Mouse (Mus musculus) limb, embryonic 12.5 days (tissue): ENCODE results near the gene Ern1. TPM values are rescaled to one million over a fixed set of nuclear protein-coding genes. Genes with fewer than 3 reads are reported as not detected.
A peak's percentile ranks its signal among the peaks of the same experiment; 100 is the strongest.
"Not testable (repeated sequence)": the region's sequence is repeated elsewhere in the genome, so short reads cannot be mapped to it uniquely, and the experiment has no call there.

Experiments
- ATAC-seq: fragments of 200-750 bp; cut with Nextera tagmentation; 2 replicates; pipeline ENCODE4 v1.8.0; 2017; ENCODE audit warnings: low read depth, moderate TSS enrichment; ENCODE audit not compliant: insufficient number of reproducible peaks, insufficient read depth, low FRiP score, low TSS enrichment
- H3K27ac ChIP-seq: fragments of 300-500 bp; sonication (generic); 2 replicates; pipeline ENCODE4 v1.5.1; 2016; ENCODE audit warnings: mild to moderate bottlenecking, moderate library complexity
- H3K27me3 ChIP-seq: fragments of 300-500 bp; sonication (generic); 2 replicates; pipeline ENCODE4 v1.6.1; 2016; ENCODE audit warnings: mild to moderate bottlenecking, moderate library complexity
- H3K36me3 ChIP-seq: fragments of 300-500 bp; sonication (generic); 2 replicates; pipeline ENCODE4 v1.6.1; 2016; ENCODE audit warnings: mild to moderate bottlenecking, moderate library complexity
- H3K4me1 ChIP-seq: fragments of 300-500 bp; sonication (generic); replicated peaks from 2 replicates; pipeline ENCODE4 v1.6.1; 2016
- H3K4me2 ChIP-seq: fragments of 300-500 bp; sonication (generic); 2 replicates; pipeline ENCODE4 v1.6.1; 2016; ENCODE audit warnings: mild to moderate bottlenecking, moderate library complexity
- H3K4me3 ChIP-seq: fragments of 300-500 bp; sonication (generic); replicated peaks from 2 replicates; pipeline ENCODE4 v1.5.1; 2016; ENCODE audit warnings: mild to moderate bottlenecking
- H3K9ac ChIP-seq: fragments of 300-500 bp; sonication (generic); replicated peaks from 2 replicates; pipeline ENCODE4 v1.6.1; 2016; ENCODE audit warnings: mild to moderate bottlenecking, moderate library complexity
- H3K9me3 ChIP-seq: fragments of 300-500 bp; sonication (generic); 2 replicates; pipeline ENCODE4 v1.6.1; 2016; ENCODE audit warnings: mild to moderate bottlenecking, moderate library complexity
- WGBS: fragments of 180-500 bp; shearing (Covaris S2); methylation state at CpG from one replicate; pipeline ENCODE4 v1.1.7; 2016; 5-methylcytosine and 5-hydroxymethylcytosine counted together
- polyA plus RNA-seq: library from polyadenylated mRNA; unstranded; fragments of >200 nt; fragmentation: Nextera tagmentation; extraction: Ambion mirVana; gene quantifications from 2 replicates; pipeline ENCODE4 v1.2.1, GENCODE M21; 2016

Ern1 gene
- polyA plus RNA-seq, 1 experiment from 2014 or later = 7.9 TPM

GRCm38 (mm10) chr11:106502631-106503424 is 15.2 kb upstream of the Ern1 start:
- ATAC-seq = no peak
- no peaks in the 10 kb centered on the region for H3K27me3 ChIP-seq
- H3K9me3 ChIP-seq = no peaks in the 10 kb centered on the region
- no peak overlapping the region for H3K4me3 ChIP-seq
- no peak overlapping the region for H3K9ac ChIP-seq
- H3K36me3 ChIP-seq = 0 out of 2 replicates have a peak, but pooled peaks cover 3% of the 10 kb centered on the region
- H3K4me1 ChIP-seq = 0 out of 2 replicates have a peak, but pooled peaks cover 6% of the 10 kb centered on the region
- H3K4me2 ChIP-seq = no peak overlapping the region
- H3K27ac ChIP-seq = peak overlapping the region; percentile 64
- 60% methylated on average over 13 of the region's 13 CpGs for WGBS

- 0 out of 2 replicates have a peak, but pooled peaks cover 6% of the 10 kb centered on the region for H3K4me1 ChIP-seq
- no peaks in the 10 kb centered on the region for H3K9me3 ChIP-seq
- peak overlapping the region; percentile 74 for H3K4me2 ChIP-seq
- peak overlapping the region; percentile 92 for H3K4me3 ChIP-seq
- ATAC-seq = no peak
- H3K27ac ChIP-seq = peak overlapping the region; percentile 99
- no peaks in the 10 kb centered on the region for H3K36me3 ChIP-seq
- H3K27me3 ChIP-seq = no peaks in the 10 kb centered on the region
- no peak overlapping the region for H3K9ac ChIP-seq
Observed at GRCm38 (mm10) chr11:106502159-106502505, 14.5 kb upstream of the Ern1 start.

- Histone ChIP-seq H3K27me3 (no peaks in the 10 kb centered on the region), H3K4me2 (peak overlapping the region; percentile 74), H3K36me3 (no peaks in the 10 kb centered on the region), H3K9ac (peak overlapping the region; percentile 100), H3K9me3 (no peaks in the 10 kb centered on the region), H3K27ac (peak overlapping the region; percentile 99), H3K4me3 (peak overlapping the region; percentile 92), H3K4me1 (0 out of 2 replicates have a peak, but pooled peaks cover 6% of the 10 kb centered on the region)
- peak; percentile 45 for ATAC-seq
- WGBS = 2% methylated on average over 22 of the region's 22 CpGs
Observed at GRCm38 (mm10) chr11:106501308-106502158, 13.9 kb upstream of the Ern1 start.

GRCm38 (mm10) chr11:106500393-106501307 is 13.0 kb upstream of the Ern1 start:
- peak overlapping the region; percentile 74 for H3K4me2 ChIP-seq
- no peaks in the 10 kb centered on the region for H3K9me3 ChIP-seq
- H3K27me3 ChIP-seq = no peaks in the 10 kb centered on the region
- under 1% methylated on average over 52 of the region's 55 CpGs for WGBS
- 0 out of 2 replicates have a peak, but pooled peaks cover 6% of the 10 kb centered on the region for H3K4me1 ChIP-seq
- peak overlapping the region; percentile 100 for H3K9ac ChIP-seq
- peak overlapping the region; percentile 99 for H3K27ac ChIP-seq
- peak overlapping the region; percentile 92 for H3K4me3 ChIP-seq
- H3K36me3 ChIP-seq = no peaks in the 10 kb centered on the region
- peak; percentile 97 for ATAC-seq

GRCm38 (mm10) chr11:106498739-106499379 is 11.2 kb upstream of the Ern1 start:
- Histone ChIP-seq H3K9ac (no peak overlapping the region), H3K36me3 (no peaks in the 10 kb centered on the region), H3K4me1 (0 out of 2 replicates have a peak, but pooled peaks cover 6% of the 10 kb centered on the region), H3K9me3 (no peaks in the 10 kb centered on the region), H3K27me3 (no peaks in the 10 kb centered on the region), H3K4me2 (no peak overlapping the region), H3K27ac (no peak overlapping the region), H3K4me3 (no peak overlapping the region)
- no peak for ATAC-seq
- 40% methylated on average over 4 of the region's 4 CpGs for WGBS

- no peak overlapping the region for H3K4me3 ChIP-seq
- 89% methylated on average over 2 of the region's 2 CpGs for WGBS
- no peaks in the 10 kb centered on the region for H3K36me3 ChIP-seq
- H3K4me1 ChIP-seq = 0 out of 2 replicates have a peak, but pooled peaks cover 6% of the 10 kb centered on the region
- ATAC-seq = no peak
- no peak overlapping the region for H3K4me2 ChIP-seq
- H3K27me3 ChIP-seq = no peaks in the 10 kb centered on the region
- H3K9ac ChIP-seq = no peak overlapping the region
- H3K27ac ChIP-seq = no peak overlapping the region
- H3K9me3 ChIP-seq = no peaks in the 10 kb centered on the region
Observed at GRCm38 (mm10) chr11:106497926-106498325, 10.3 kb upstream of the Ern1 start.

- ATAC-seq, H3K36me3 ChIP-seq, H3K9me3 ChIP-seq, H3K4me1 ChIP-seq, H3K27me3 ChIP-seq, H3K4me3 ChIP-seq, H3K4me2 ChIP-seq, H3K27ac ChIP-seq, H3K9ac ChIP-seq: not testable (repeated sequence)
- WGBS = 88% methylated on average over 2 of the region's 2 CpGs
Observed at GRCm38 (mm10) chr11:106497009-106497408, 9.4 kb upstream of the Ern1 start.

- Histone ChIP-seq H3K9me3 (no peaks in the 10 kb centered on the region), H3K4me2 (no peak overlapping the region), H3K36me3 (no peaks in the 10 kb centered on the region), H3K4me1 (peaks cover 3% of the 10 kb centered on the region; the same call in 1 of the 2 replicates), H3K27ac (no peak overlapping the region), H3K27me3 (no peaks in the 10 kb centered on the region), H3K4me3 (no peak overlapping the region), H3K9ac (no peak overlapping the region)
- WGBS = 72% methylated on average over 7 of the region's 7 CpGs
- ATAC-seq = no peak
Observed at GRCm38 (mm10) chr11:106492984-106493669, 5.5 kb upstream of the Ern1 start.

- peaks cover 8% of the 10 kb centered on the region for H3K4me1 ChIP-seq
- H3K9ac ChIP-seq = no peak overlapping the region
- no peaks in the 10 kb centered on the region for H3K36me3 ChIP-seq
- H3K4me2 ChIP-seq = no peak overlapping the region
- WGBS = 1% methylated on average over 3 of the region's 3 CpGs
- H3K27me3 ChIP-seq = no peaks in the 10 kb centered on the region
- no peak overlapping the region for H3K27ac ChIP-seq
- no peaks in the 10 kb centered on the region for H3K9me3 ChIP-seq
- ATAC-seq = no peak
- H3K4me3 ChIP-seq = no peak overlapping the region
Observed at GRCm38 (mm10) chr11:106491393-106491792, 3.7 kb upstream of the Ern1 start.

- 84% methylated on average over 6 of the region's 6 CpGs for WGBS
- H3K36me3 ChIP-seq, H3K4me3 ChIP-seq, H3K4me2 ChIP-seq, H3K27ac ChIP-seq, ATAC-seq, H3K27me3 ChIP-seq, H3K9me3 ChIP-seq, H3K9ac ChIP-seq: not testable (repeated sequence)
- H3K4me1 ChIP-seq = peaks cover 14% of the 10 kb centered on the region
Observed at GRCm38 (mm10) chr11:106490600-106490999, 2.9 kb upstream of the Ern1 start.
